In the genomic region with DNA sequence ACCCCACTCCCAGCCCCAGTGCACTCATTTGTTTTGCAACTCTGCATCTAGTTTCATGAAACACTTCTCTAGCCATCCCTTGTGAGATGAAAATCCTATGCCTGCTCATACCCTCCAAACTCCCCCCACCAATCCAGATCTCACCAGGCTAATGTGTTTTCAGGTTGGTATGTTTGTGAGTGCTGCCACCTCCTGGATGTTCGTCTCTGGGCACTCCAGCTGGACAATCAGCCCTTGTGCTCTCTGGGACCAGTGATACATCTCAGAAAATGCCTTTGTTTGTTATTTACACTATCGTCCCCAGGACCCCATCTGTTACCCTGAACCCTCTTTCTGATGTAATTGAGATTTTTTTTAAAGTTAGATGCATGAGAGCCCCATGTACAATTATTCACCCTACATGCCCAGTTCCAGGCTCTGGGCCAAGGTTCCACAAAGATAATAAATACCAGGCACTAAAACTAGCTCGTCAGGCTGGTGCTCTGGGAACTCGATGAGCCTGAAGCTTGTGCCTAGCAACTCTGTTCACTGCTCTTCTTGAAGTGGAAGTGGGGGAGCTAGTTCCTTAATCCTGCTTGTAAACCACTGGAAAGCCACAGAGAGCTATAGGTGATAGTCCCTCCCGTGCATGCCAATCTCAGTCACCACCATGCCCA, we compare ENCODE assay signal across 8 mouse cellular contexts.
DNase-seq lines count a peak whose midpoint lies in the region; ATAC-seq and TF ChIP-seq lines count a peak whose summit lies in the region.

No protein-coding gene starts in this region.

- no peaks in the 10 kb centered on the region for H3K9me3 ChIP-seq in hindbrain, embryonic 13.5 days

- H3K27me3 ChIP-seq in hindbrain, embryonic 13.5 days: no peaks in the 10 kb centered on the region

- no peak overlapping the region for H3K4me2 ChIP-seq in hindbrain, embryonic 13.5 days

- no peaks in the 10 kb centered on the region for H3K4me1 ChIP-seq in cortical plate, adult 2 months (ENCODE audit: control insufficient read depth, insufficient read depth, low read length)
- H3K4me1 ChIP-seq in hindbrain, embryonic 13.5 days (replicated peaks): no peaks in the 10 kb centered on the region

- WGBS in hindbrain, embryonic 13.5 days: 33% methylated on average over 5 of the region's 5 CpGs

- H3K27ac ChIP-seq in cortical plate, adult 2 months (ENCODE audit: insufficient read depth, low read length): no peak overlapping the region
- H3K27ac ChIP-seq in hindbrain, embryonic 13.5 days: no peak overlapping the region

- no peaks in the 10 kb centered on the region for H3K36me3 ChIP-seq in hindbrain, embryonic 13.5 days

- peak; percentile 10 for DNase-seq in thymus, postnatal 4 days
- DNase-seq in thymus, postnatal 25 days: no peak
- DNase-seq in left cerebral cortex, adult 8-10 months (ENCODE audit: low spot score in 2 of 2): peak; percentile 19 to 32
- DNase-seq in retina, adult 2 months (ENCODE audit: low read depth, low spot score): peak; percentile 6
- DNase-seq in gastrocnemius, postnatal 10 days: no peak

- peak; percentile 84 for TF ChIP-seq CTCF in cortical plate, adult 2 months (IDR thresholded peaks at IDR 0.05; ENCODE audit: extremely low read depth, insufficient read depth, low read length)

- peak; percentile 79 for ATAC-seq in hindbrain, embryonic 13.5 days (ENCODE audit: low FRiP score)
- ATAC-seq in granulocyte monocyte progenitor cell, adult 5-6 weeks (replicated peaks; ENCODE audit: poor library complexity, severe bottlenecking): no peak

- H3K9ac ChIP-seq in hindbrain, embryonic 13.5 days: no peak overlapping the region

- no peak overlapping the region for H3K4me3 ChIP-seq in cortical plate, adult 2 months (ENCODE audit: insufficient read depth, low read length)
- no peak overlapping the region for H3K4me3 ChIP-seq in hindbrain, embryonic 13.5 days

- no peak for TF ChIP-seq POLR2A in cortical plate, adult 2 months (IDR thresholded peaks at IDR 0.05; ENCODE audit: extremely low read depth, insufficient read depth, low read length)

Comparison
In these comparisons a context has a peak if more than half of its experiments do, and no peak if none do; other contexts are left out.
1. DNase-seq: peak in thymus, postnatal 4 days (single experiment), left cerebral cortex, adult 8-10 months (2 of 2) and retina, adult 2 months (single experiment); none in thymus, postnatal 25 days (single experiment) and gastrocnemius, postnatal 10 days (single experiment).